In genomic region chr2:103958634-103959033, GRCm38 (mm10) we compare ENCODE assay signal across 11 mouse cellular contexts.
"Had no signal": no experiment of that assay in that cellular context is flagged by ENCODE, and none has a peak within 500 bp of the region (broad histone marks: within the 10 kb centered on the region; RNA-seq: fewer than 3 reads in every experiment).

No protein-coding gene starts in this region.

- H3K4me3 ChIP-seq: limb, embryonic 12.5 days had no signal

- H3K4me1 ChIP-seq: limb, embryonic 12.5 days had no signal

- H3K9ac ChIP-seq: limb, embryonic 12.5 days had no signal

- H3K36me3 ChIP-seq: limb, embryonic 12.5 days had no signal

- H3K4me2 ChIP-seq: limb, embryonic 12.5 days; midbrain, embryonic 11.5 days had no signal

- H3K27ac ChIP-seq: limb, embryonic 12.5 days had no signal

- DNase-seq: kidney, adult 8-10 months; kidney, postnatal 25 days; layer of hippocampus, adult 9-11 months; layer of hippocampus, postnatal 36 days; lung, postnatal 36 days; right cerebral cortex, postnatal 14 days; thymus, postnatal 4 days had no signal

- ATAC-seq: intestine, postnatal 0 days; lung, postnatal 0 days had no signal

- H3K9me3 ChIP-seq: limb, embryonic 12.5 days had no signal

- H3K27me3 ChIP-seq: limb, embryonic 12.5 days had no signal
